ENCODE assay signal across 14 mouse cellular contexts in the genomic region with DNA sequence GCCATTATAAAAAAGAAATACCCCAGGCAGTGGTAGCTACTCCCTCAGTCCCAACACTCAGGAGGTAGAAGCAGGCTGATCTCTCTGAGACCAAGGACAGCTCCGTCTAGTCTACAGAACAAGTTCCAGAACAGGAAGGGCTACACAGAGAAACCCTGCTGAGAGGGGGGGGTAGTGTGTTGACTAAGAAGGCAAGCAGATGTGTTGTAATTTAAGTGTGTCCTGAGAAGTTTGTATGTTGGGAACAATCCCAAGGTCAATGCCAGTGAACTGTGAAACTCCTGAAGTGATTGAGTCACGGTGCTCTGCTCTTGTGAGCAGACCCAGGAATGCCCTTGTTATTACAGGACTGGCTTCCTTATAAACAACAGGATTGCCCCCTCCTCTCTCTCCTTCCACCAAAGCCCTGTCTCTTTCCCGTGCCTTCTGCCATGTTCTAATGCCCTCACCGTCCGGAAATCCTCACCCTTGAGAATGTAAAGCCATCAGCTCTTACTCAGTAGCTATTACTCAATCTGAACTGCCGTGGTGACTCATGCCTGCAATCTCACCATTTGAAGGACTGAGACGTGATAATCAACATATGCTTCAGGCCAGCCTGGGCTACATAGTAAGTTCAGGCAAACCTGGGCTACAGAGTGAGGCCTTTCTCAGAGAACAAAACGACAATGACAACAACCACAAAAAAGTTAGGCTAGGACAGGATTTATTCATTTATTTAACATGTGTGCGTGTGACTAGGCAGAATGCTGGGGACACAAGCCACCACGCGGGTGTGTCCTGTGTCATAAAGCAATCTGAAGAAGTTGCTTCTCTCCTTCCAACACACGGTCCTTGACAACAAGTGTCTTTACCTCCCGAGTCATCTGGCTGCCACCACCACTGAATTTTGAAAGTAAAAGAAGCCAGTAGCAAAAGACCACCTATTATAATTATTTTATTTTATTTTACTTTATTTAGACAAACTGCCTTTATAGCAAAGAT. TPM values are rescaled to one million over a fixed set of nuclear protein-coding genes. Genes with fewer than 3 reads are reported as not detected.
DNase-seq lines count a peak whose midpoint lies in the region; ATAC-seq and TF ChIP-seq lines count a peak whose summit lies in the region.
"Had no signal": no experiment of that assay in that cellular context is flagged by ENCODE, and none has a peak within 500 bp of the region (broad histone marks: within the 10 kb centered on the region; RNA-seq: fewer than 3 reads in every experiment).

No protein-coding gene starts in this region.

- peak; percentile 33 for TF ChIP-seq EP300 in lung, postnatal 0 days (IDR thresholded peaks at IDR 0.05)
- no peak for TF ChIP-seq EP300 in stomach, postnatal 0 days (optimal IDR thresholded peaks at IDR 0.05)

- H3K27ac ChIP-seq in lung, postnatal 0 days (ENCODE audit: low read length), result 0 out of 2 replicates have a peak overlapping the region, but pooled peaks have one; percentile 15
- H3K27ac ChIP-seq in kidney, embryonic 16.5 days (ENCODE audit: low read length), result 0 out of 2 replicates have a peak overlapping the region, but pooled peaks have one; percentile 7
- H3K27ac ChIP-seq in stomach, postnatal 0 days (replicated peaks), result 0 out of 2 replicates have a peak overlapping the region, but pooled peaks have one; percentile 40
- H3K27ac ChIP-seq in midbrain, embryonic 14.5 days (replicated peaks; ENCODE audit: low read depth, low read length), result no peak overlapping the region
- H3K27ac ChIP-seq: embryonic facial prominence, embryonic 13.5 days; forebrain, embryonic 15.5 days; liver, embryonic 13.5 days; midbrain, embryonic 13.5 days had no signal

- H3K9me3 ChIP-seq in lung, postnatal 0 days (ENCODE audit: low read length), result no peaks in the 10 kb centered on the region
- H3K9me3 ChIP-seq in kidney, embryonic 16.5 days (ENCODE audit: low read length), result no peaks in the 10 kb centered on the region
- H3K9me3 ChIP-seq in stomach, postnatal 0 days (ENCODE audit: control insufficient read depth, low read length), result no peaks in the 10 kb centered on the region
- no peaks in the 10 kb centered on the region for H3K9me3 ChIP-seq in midbrain, embryonic 14.5 days (ENCODE audit: control insufficient read depth, low read length)
- H3K9me3 ChIP-seq: embryonic facial prominence, embryonic 13.5 days; forebrain, embryonic 15.5 days; liver, embryonic 13.5 days; midbrain, embryonic 13.5 days had no signal

- 55% methylated on average over 13 of the region's 13 CpGs for WGBS in lung, postnatal 0 days
- WGBS in kidney, embryonic 16.5 days, result 67% methylated on average over 13 of the region's 13 CpGs
- WGBS in stomach, postnatal 0 days, result 63% methylated on average over 13 of the region's 13 CpGs
- 84% methylated on average over 13 of the region's 13 CpGs for WGBS in midbrain, embryonic 14.5 days

- H3K4me3 ChIP-seq in lung, postnatal 0 days (ENCODE audit: low read depth, low read length), result no peak overlapping the region
- no peak overlapping the region for H3K4me3 ChIP-seq in kidney, embryonic 16.5 days (ENCODE audit: low read length)
- H3K4me3 ChIP-seq in stomach, postnatal 0 days (ENCODE audit: low read depth, low read length), result no peak overlapping the region
- no peak overlapping the region for H3K4me3 ChIP-seq in midbrain, embryonic 14.5 days (replicated peaks; ENCODE audit: low read depth, low read length)
- H3K4me3 ChIP-seq: embryonic facial prominence, embryonic 13.5 days; forebrain, embryonic 15.5 days; liver, embryonic 13.5 days; midbrain, embryonic 13.5 days had no signal

- H3K4me2 ChIP-seq in lung, postnatal 0 days (replicated peaks; ENCODE audit: low read depth, low read length), result no peak overlapping the region
- no peak overlapping the region for H3K4me2 ChIP-seq in kidney, embryonic 16.5 days (replicated peaks; ENCODE audit: low read depth, low read length)
- no peak overlapping the region for H3K4me2 ChIP-seq in stomach, postnatal 0 days (replicated peaks; ENCODE audit: low read depth)
- H3K4me2 ChIP-seq in midbrain, embryonic 14.5 days (ENCODE audit: low read length), result no peak overlapping the region
- H3K4me2 ChIP-seq: embryonic facial prominence, embryonic 13.5 days; forebrain, embryonic 15.5 days; liver, embryonic 13.5 days; midbrain, embryonic 13.5 days had no signal

- DNase-seq in lung, postnatal 0 days (ENCODE audit: low spot score), result peak; percentile 81
- DNase-seq in lung, postnatal 4 days, result no peak
- peak; percentile 28 for DNase-seq in adrenal gland, postnatal 10 days
- no peak for DNase-seq in stomach, postnatal 0 days (ENCODE audit: low spot score)
- no peak for DNase-seq in midbrain, embryonic 14.5 days
- DNase-seq in embryo, embryonic 9.5 days (ENCODE audit: extremely low spot score), result no peak
- DNase-seq: cerebellum, adult 18-20 months; heart, postnatal 4 days; liver, embryonic 13.5 days; thymus, adult 18-20 months had no signal

- H3K36me3 ChIP-seq in lung, postnatal 0 days (ENCODE audit: insufficient read depth, low read length), result no peaks in the 10 kb centered on the region
- H3K36me3 ChIP-seq in kidney, embryonic 16.5 days (ENCODE audit: insufficient read depth, low read length), result no peaks in the 10 kb centered on the region
- no peaks in the 10 kb centered on the region for H3K36me3 ChIP-seq in stomach, postnatal 0 days (ENCODE audit: control insufficient read depth, insufficient read depth, low read length)
- no peaks in the 10 kb centered on the region for H3K36me3 ChIP-seq in midbrain, embryonic 14.5 days (ENCODE audit: control insufficient read depth, insufficient read depth, low read length)
- H3K36me3 ChIP-seq: embryonic facial prominence, embryonic 13.5 days; forebrain, embryonic 15.5 days; liver, embryonic 13.5 days; midbrain, embryonic 13.5 days had no signal

- H3K4me1 ChIP-seq in lung, postnatal 0 days (ENCODE audit: insufficient read depth, low read depth, low read length), result no peaks in the 10 kb centered on the region
- H3K4me1 ChIP-seq in kidney, embryonic 16.5 days (ENCODE audit: insufficient read depth, low read length), result peaks cover 6% of the 10 kb centered on the region; the same call in 1 of the 2 replicates
- no peaks in the 10 kb centered on the region for H3K4me1 ChIP-seq in stomach, postnatal 0 days (replicated peaks; ENCODE audit: control insufficient read depth, insufficient read depth)
- H3K4me1 ChIP-seq in midbrain, embryonic 14.5 days (ENCODE audit: control insufficient read depth, insufficient read depth, low read length), result no peaks in the 10 kb centered on the region
- H3K4me1 ChIP-seq: embryonic facial prominence, embryonic 13.5 days; forebrain, embryonic 15.5 days; midbrain, embryonic 13.5 days had no signal

- TF ChIP-seq CTCF in lung, postnatal 0 days (IDR thresholded peaks at IDR 0.05), result no peak
- TF ChIP-seq CTCF in stomach, postnatal 0 days (IDR thresholded peaks at IDR 0.05; ENCODE audit: low read depth), result no peak

- peak; percentile 79 for ATAC-seq in lung, postnatal 0 days
- no peak for ATAC-seq in kidney, embryonic 16.5 days (ENCODE audit: low FRiP score, low TSS enrichment)
- peak; percentile 58; the same call in 1 of the 2 replicates for ATAC-seq in stomach, postnatal 0 days (ENCODE audit: low FRiP score, low TSS enrichment)
- ATAC-seq in midbrain, embryonic 14.5 days (ENCODE audit: low FRiP score, low TSS enrichment), result no peak
- ATAC-seq: forebrain, embryonic 15.5 days; midbrain, embryonic 13.5 days had no signal

- H3K27me3 ChIP-seq in lung, postnatal 0 days (replicated peaks; ENCODE audit: insufficient read depth, low read length), result no peaks in the 10 kb centered on the region
- H3K27me3 ChIP-seq in kidney, embryonic 16.5 days (ENCODE audit: insufficient read depth, low read length), result no peaks in the 10 kb centered on the region
- H3K27me3 ChIP-seq in stomach, postnatal 0 days (ENCODE audit: control insufficient read depth, insufficient read depth, low read length), result no peaks in the 10 kb centered on the region
- no peaks in the 10 kb centered on the region for H3K27me3 ChIP-seq in midbrain, embryonic 14.5 days (ENCODE audit: control insufficient read depth, insufficient read depth, low read length)
- H3K27me3 ChIP-seq: embryonic facial prominence, embryonic 13.5 days; forebrain, embryonic 15.5 days; liver, embryonic 13.5 days; midbrain, embryonic 13.5 days had no signal

- no peak overlapping the region for H3K9ac ChIP-seq in lung, postnatal 0 days (replicated peaks; ENCODE audit: low read depth)
- H3K9ac ChIP-seq in kidney, embryonic 16.5 days (replicated peaks; ENCODE audit: low read length), result no peak overlapping the region
- H3K9ac ChIP-seq in stomach, postnatal 0 days (ENCODE audit: low read length), result no peak overlapping the region
- no peak overlapping the region for H3K9ac ChIP-seq in midbrain, embryonic 14.5 days (replicated peaks; ENCODE audit: low read length)
- H3K9ac ChIP-seq: embryonic facial prominence, embryonic 13.5 days; forebrain, embryonic 15.5 days; liver, embryonic 13.5 days; midbrain, embryonic 13.5 days had no signal

RNA-seq across cellular contexts. Expression of gene Med18, which starts 12.5 kb away (rescaled TPM):
- polyA plus RNA-seq in lung, postnatal 0 days (2015; fragmentation: Nextera tagmentation; extraction: Ambion mirVana), result 10.4 and 11.3 TPM in 2 replicates
- 10 to 100 TPM in 1 of 2 experiments, 1 to 10 TPM in 1; 8.2 to 10.6 TPM for total RNA-seq in adrenal gland, postnatal 10 days (2021)
- 21.0 and 22.2 TPM in 2 replicates for polyA plus RNA-seq in kidney, embryonic 16.5 days (2015; fragmentation: Nextera tagmentation; extraction: Ambion mirVana)
- polyA plus RNA-seq in stomach, postnatal 0 days (2015; fragmentation: Nextera tagmentation; extraction: Ambion mirVana), result 12.2 and 13.6 TPM in 2 replicates
- 8.9 and 10.8 TPM in 2 replicates for polyA plus RNA-seq in midbrain, embryonic 14.5 days (2014; fragmentation: Nextera tagmentation; extraction: Ambion mirVana)

RNA-seq across cellular contexts. Expression of gene Sesn2, which starts 34.1 kb away (rescaled TPM):
- 11.6 and 16.0 TPM in 2 replicates for polyA plus RNA-seq in lung, postnatal 0 days (2015; fragmentation: Nextera tagmentation; extraction: Ambion mirVana)
- 10 to 100 TPM; 11.6 to 26.0 TPM for total RNA-seq in adrenal gland, postnatal 10 days (2021)
- polyA plus RNA-seq in kidney, embryonic 16.5 days (2015; fragmentation: Nextera tagmentation; extraction: Ambion mirVana), result 20.4 and 21.2 TPM in 2 replicates
- polyA plus RNA-seq in stomach, postnatal 0 days (2015; fragmentation: Nextera tagmentation; extraction: Ambion mirVana), result 7.6 and 8.2 TPM in 2 replicates
- 4.7 and 5.5 TPM in 2 replicates for polyA plus RNA-seq in midbrain, embryonic 14.5 days (2014; fragmentation: Nextera tagmentation; extraction: Ambion mirVana)

RNA-seq across cellular contexts. Expression of gene Phactr4, which starts 53.9 kb away (rescaled TPM):
- 13.4 and 15.3 TPM in 2 replicates for polyA plus RNA-seq in lung, postnatal 0 days (2015; fragmentation: Nextera tagmentation; extraction: Ambion mirVana)
- 10 to 100 TPM; 31.9 to 39.0 TPM for total RNA-seq in adrenal gland, postnatal 10 days (2021)
- 23.7 and 32.8 TPM in 2 replicates for polyA plus RNA-seq in kidney, embryonic 16.5 days (2015; fragmentation: Nextera tagmentation; extraction: Ambion mirVana)
- 17.6 and 20.6 TPM in 2 replicates for polyA plus RNA-seq in stomach, postnatal 0 days (2015; fragmentation: Nextera tagmentation; extraction: Ambion mirVana)
- polyA plus RNA-seq in midbrain, embryonic 14.5 days (2014; fragmentation: Nextera tagmentation; extraction: Ambion mirVana), result 7.4 and 11.1 TPM in 2 replicates

RNA-seq across cellular contexts. Expression of gene Atpif1, which starts 57.3 kb away (rescaled TPM):
- 700 and 732 TPM in 2 replicates for polyA plus RNA-seq in lung, postnatal 0 days (2015; fragmentation: Nextera tagmentation; extraction: Ambion mirVana)
- 100 to 1,000 TPM; 311 to 337 TPM for total RNA-seq in adrenal gland, postnatal 10 days (2021)
- 1,057 and 1,144 TPM in 2 replicates for polyA plus RNA-seq in kidney, embryonic 16.5 days (2015; fragmentation: Nextera tagmentation; extraction: Ambion mirVana)
- polyA plus RNA-seq in stomach, postnatal 0 days (2015; fragmentation: Nextera tagmentation; extraction: Ambion mirVana), result 1,179 and 1,213 TPM in 2 replicates
- polyA plus RNA-seq in midbrain, embryonic 14.5 days (2014; fragmentation: Nextera tagmentation; extraction: Ambion mirVana), result 1,327 and 1,547 TPM in 2 replicates

RNA-seq across cellular contexts. Expression of gene Dnajc8, which starts 59.2 kb away (rescaled TPM):
- 157 and 182 TPM in 2 replicates for polyA plus RNA-seq in lung, postnatal 0 days (2015; fragmentation: Nextera tagmentation; extraction: Ambion mirVana)
- total RNA-seq in adrenal gland, postnatal 10 days (2021), result 10 to 100 TPM; 73.9 to 87.0 TPM
- 159 and 164 TPM in 2 replicates for polyA plus RNA-seq in kidney, embryonic 16.5 days (2015; fragmentation: Nextera tagmentation; extraction: Ambion mirVana)
- polyA plus RNA-seq in stomach, postnatal 0 days (2015; fragmentation: Nextera tagmentation; extraction: Ambion mirVana), result 103 and 116 TPM in 2 replicates
- 149 and 152 TPM in 2 replicates for polyA plus RNA-seq in midbrain, embryonic 14.5 days (2014; fragmentation: Nextera tagmentation; extraction: Ambion mirVana)

Comparison
In these comparisons a context has a peak if more than half of its experiments do, and no peak if none do; other contexts are left out.
1. DNase-seq: peak in lung, postnatal 0 days (single experiment) and adrenal gland, postnatal 10 days (single experiment); none in lung, postnatal 4 days (0 of 2), stomach, postnatal 0 days (single experiment), midbrain, embryonic 14.5 days (single experiment) and embryo, embryonic 9.5 days (single experiment).
2. ATAC-seq: peak in lung, postnatal 0 days (single experiment) and stomach, postnatal 0 days (single experiment); none in kidney, embryonic 16.5 days (single experiment) and midbrain, embryonic 14.5 days (single experiment).